Mouse (Mus musculus) spleen, adult 2 months (tissue): ENCODE measurements at regions not wholly inside any gene's neighbourhood (a gene's known extent, or its start where the extent isn't known, plus 50 kb on each side); places are given as distances from the start of the nearest gene placed in this dataset.

Experiments
- DNase-seq, 2 experiments: peaks; one replicate each; pipeline versions ENCODE4 v3.0.0 to v3.0.0-alpha.2; 2012 to 2021; ENCODE audit warnings: low spot score in 2 of 2, low read depth in 1 of 2
- H3K27ac ChIP-seq: fragments of 200-500 bp; 2 replicates; pipeline ENCODE4 v1.5.1; 2012; ENCODE audit warnings: low read length, inconsistent platforms; ENCODE audit not compliant: insufficient read depth
- H3K27me3 ChIP-seq: fragments of 200-500 bp; 2 replicates; pipeline ENCODE4 v1.6.1; 2012; ENCODE audit warnings: mild to moderate bottlenecking, moderate library complexity, low read length, inconsistent platforms; ENCODE audit not compliant: control insufficient read depth, insufficient read depth
- H3K36me3 ChIP-seq: fragments of 200-500 bp; 2 replicates; pipeline ENCODE4 v1.6.1; 2012; ENCODE audit warnings: mild to moderate bottlenecking, low read length, inconsistent platforms; ENCODE audit not compliant: control insufficient read depth, insufficient read depth
- H3K4me1 ChIP-seq: fragments of 200-500 bp; 2 replicates; pipeline ENCODE4 v1.6.1; 2011; ENCODE audit warnings: inconsistent platforms; ENCODE audit not compliant: control insufficient read depth, insufficient read depth, insufficient read length
- H3K4me3 ChIP-seq: fragments of 200-500 bp; 2 replicates; pipeline ENCODE4 v1.5.1; 2011; ENCODE audit warnings: mild to moderate bottlenecking, inconsistent platforms; ENCODE audit not compliant: insufficient read depth, insufficient read length; ENCODE audit errors: extremely low read depth
- CTCF ChIP-seq: fragments of 200-500 bp; IDR thresholded peaks from 2 replicates; pipeline ENCODE4 v1.5.1; 2011; ENCODE audit warnings: mild to moderate bottlenecking, inconsistent platforms; ENCODE audit not compliant: insufficient read depth, insufficient read length, insufficient replicate concordance; ENCODE audit errors: extremely low read depth
- POLR2A ChIP-seq: fragments of 200-500 bp; IDR thresholded peaks from 2 replicates; pipeline ENCODE4 v1.6.1; 2011; ENCODE audit warnings: low read depth, low read length, inconsistent platforms
- WGBS: fragments of 180-500 bp; shearing (Covaris S2); methylation state at CpG from one replicate; pipeline ENCODE4 v1.1.7; 2018; 5-methylcytosine and 5-hydroxymethylcytosine counted together

DNA sequence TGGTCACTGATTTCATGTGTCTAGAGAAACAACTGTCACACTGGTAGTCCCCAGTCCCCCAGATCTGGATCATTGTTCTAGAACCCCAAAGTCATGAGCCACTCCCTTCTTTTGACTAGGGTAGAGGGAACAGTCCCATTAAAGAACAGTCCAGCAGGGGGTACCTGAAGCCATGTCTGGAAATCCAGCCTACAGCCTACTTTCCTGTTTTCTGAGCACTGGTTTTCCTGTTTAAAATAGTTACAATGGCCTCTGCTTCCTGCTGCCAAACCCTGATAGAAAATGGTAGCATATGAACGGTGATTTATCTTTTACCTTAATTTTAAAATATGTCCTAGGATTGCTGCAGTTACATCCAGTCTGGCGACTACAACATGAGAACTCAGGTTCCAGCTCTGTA is 364.5 kb downstream of the Foxo1 start:
- no peak overlapping the region; the same call in 1 of the 2 replicates for H3K27ac ChIP-seq
- H3K4me1 ChIP-seq: peaks cover 29% of the 10 kb centered on the region
- DNase-seq: no peak
- H3K27me3 ChIP-seq: no peaks in the 10 kb centered on the region
- WGBS: 71% methylated on average over 2 of the region's 2 CpGs
- H3K36me3 ChIP-seq: no peaks in the 10 kb centered on the region
- H3K4me3 ChIP-seq: no peak overlapping the region
- TF ChIP-seq POLR2A: no peak
- no peak for TF ChIP-seq CTCF

GRCm38 (mm10) chr3:52630209-52630608 is 362.1 kb downstream of the Foxo1 start:
- 52% methylated on average over 5 of the region's 5 CpGs for WGBS
- no peak for DNase-seq
- no peak overlapping the region for H3K4me3 ChIP-seq
- no peaks in the 10 kb centered on the region for H3K27me3 ChIP-seq
- H3K4me1 ChIP-seq: peaks cover 28% of the 10 kb centered on the region
- no peak overlapping the region for H3K27ac ChIP-seq
- no peak for TF ChIP-seq POLR2A
- TF ChIP-seq CTCF: no peak
- H3K36me3 ChIP-seq: no peaks in the 10 kb centered on the region

DNA sequence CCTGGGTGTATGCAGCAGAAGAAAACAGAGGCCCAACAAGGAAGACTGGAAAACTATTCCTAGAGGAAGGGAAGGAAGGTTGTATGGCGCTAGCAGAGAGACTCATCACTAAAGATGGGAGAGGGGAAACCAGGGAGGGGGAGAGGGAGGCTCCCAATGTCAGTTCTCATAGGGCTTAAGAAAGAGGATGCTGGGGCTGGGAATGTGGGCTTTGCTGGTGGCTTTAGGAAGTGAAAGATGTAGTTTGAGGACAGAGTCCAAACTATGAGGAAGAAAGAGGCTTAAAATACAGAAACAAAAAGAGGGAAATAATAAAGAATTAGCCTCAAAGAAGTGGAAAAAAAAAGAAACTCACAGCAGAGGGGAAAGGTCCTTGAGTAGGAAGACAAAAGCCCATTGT is 357.0 kb downstream of the Foxo1 start:
- DNase-seq: no peak
- WGBS: 72% methylated on average over 1 of the region's 1 CpGs

DNA sequence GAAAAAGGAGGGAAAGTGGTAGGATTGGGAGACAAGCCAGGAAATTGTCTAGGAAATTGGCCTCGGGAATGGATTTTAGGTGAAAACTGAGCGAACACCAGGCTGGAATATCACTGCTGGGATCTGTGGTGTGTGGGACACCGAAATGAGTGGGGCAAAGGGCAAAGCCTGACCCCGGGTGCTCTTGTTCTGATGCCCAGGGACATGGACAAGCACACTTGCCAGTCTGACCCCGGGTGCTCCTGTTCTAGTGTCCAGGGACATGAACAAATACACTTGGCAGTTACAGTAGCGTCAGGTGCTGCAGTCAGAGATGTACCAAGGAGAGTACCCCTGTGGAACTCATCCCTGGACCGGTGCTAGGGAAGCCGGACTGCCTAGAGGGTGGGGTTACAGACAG is 354.4 kb downstream of the Foxo1 start:
- no peak for TF ChIP-seq CTCF
- TF ChIP-seq POLR2A: no peak
- H3K4me1 ChIP-seq: peaks cover 7% of the 10 kb centered on the region; the same call in 1 of the 2 replicates
- H3K27ac ChIP-seq: peak overlapping the region; percentile 19; the same call in 1 of the 2 replicates
- 89% methylated on average over 8 of the region's 8 CpGs for WGBS
- no peak overlapping the region for H3K4me3 ChIP-seq
- DNase-seq: no peak
- H3K36me3 ChIP-seq: no peaks in the 10 kb centered on the region
- no peaks in the 10 kb centered on the region for H3K27me3 ChIP-seq

More for the DNA sequence above, 357.0 kb downstream of the Foxo1 start:
- H3K4me3 ChIP-seq: no peak overlapping the region
- H3K27ac ChIP-seq: no peak overlapping the region
- TF ChIP-seq POLR2A (no peak), CTCF (no peak)
- H3K36me3 ChIP-seq: no peaks in the 10 kb centered on the region
- H3K4me1 ChIP-seq: peaks cover 4% of the 10 kb centered on the region; the same call in 1 of the 2 replicates
- H3K27me3 ChIP-seq: no peaks in the 10 kb centered on the region

- Histone ChIP-seq H3K4me1 (peaks cover 7% of the 10 kb centered on the region; the same call in 1 of the 2 replicates), H3K4me3 (no peak overlapping the region), H3K36me3 (no peaks in the 10 kb centered on the region), H3K27me3 (no peaks in the 10 kb centered on the region), H3K27ac (no peak overlapping the region)
- no peak for DNase-seq
- WGBS: 57% methylated on average over 8 of the region's 8 CpGs
- TF ChIP-seq CTCF (no peak), POLR2A (no peak)
Observed at GRCm38 (mm10) chr3:52621936-52622335, 353.8 kb downstream of the Foxo1 start.

- Histone ChIP-seq H3K36me3 (no peaks in the 10 kb centered on the region), H3K27me3 (no peaks in the 10 kb centered on the region), H3K4me1 (peaks cover 7% of the 10 kb centered on the region; the same call in 1 of the 2 replicates), H3K27ac (peak overlapping the region; percentile 57; the same call in 1 of the 2 replicates), H3K4me3 (no peak overlapping the region)
- DNase-seq: no peak
- TF ChIP-seq CTCF: no peak
- TF ChIP-seq POLR2A: no peak
- 87% methylated on average over 2 of the region's 2 CpGs for WGBS
Observed at GRCm38 (mm10) chr3:52618925-52619224, 350.7 kb downstream of the Foxo1 start.

DNA sequence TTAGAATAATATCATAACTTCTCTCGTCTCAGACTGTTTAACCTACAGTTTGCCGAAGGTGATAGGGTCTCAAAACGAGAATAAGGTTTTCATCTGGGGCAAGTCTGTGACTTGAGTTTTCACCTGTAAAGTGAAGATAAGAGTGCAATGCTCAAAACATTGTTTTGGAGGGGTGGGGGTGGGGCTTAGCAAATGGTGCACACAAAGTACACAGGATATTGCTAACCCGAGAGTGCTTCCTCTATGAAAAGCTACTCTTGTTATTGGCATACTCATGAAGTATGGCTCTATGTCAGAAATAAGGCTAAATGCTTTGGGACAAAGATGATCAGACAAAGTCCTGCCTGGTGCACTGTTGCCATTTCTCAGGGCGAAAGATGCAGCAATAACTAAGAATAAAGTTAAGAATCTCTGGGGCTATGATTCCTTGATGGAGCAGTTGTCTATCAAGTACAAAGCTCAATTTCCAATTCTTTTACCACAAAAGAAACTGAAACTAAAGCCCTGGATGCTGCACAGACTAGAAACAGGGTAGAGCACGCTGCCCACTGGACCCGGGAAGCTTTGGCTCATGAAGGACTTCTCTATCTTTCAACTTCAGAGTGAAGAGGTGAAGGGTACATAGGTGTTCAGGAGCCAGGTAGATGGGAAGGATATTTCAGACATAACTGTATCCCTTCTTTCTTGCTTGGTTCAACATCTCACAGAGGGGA is 350.2 kb downstream of the Foxo1 start:
- H3K4me1 ChIP-seq: peaks cover 7% of the 10 kb centered on the region; the same call in 1 of the 2 replicates
- H3K27me3 ChIP-seq: no peaks in the 10 kb centered on the region
- TF ChIP-seq POLR2A (no peak), CTCF (no peak)
- H3K4me3 ChIP-seq: no peak overlapping the region
- no peak for DNase-seq
- peak overlapping the region; percentile 57 for H3K27ac ChIP-seq
- H3K36me3 ChIP-seq: no peaks in the 10 kb centered on the region
- WGBS: 48% methylated on average over 7 of the region's 7 CpGs
